Mouse (Mus musculus) forebrain, embryonic 12.5 days (tissue): ENCODE data around the gene Tbc1d22a. TPM values are rescaled to one million over a fixed set of nuclear protein-coding genes. Genes with fewer than 3 reads are reported as not detected.

Source experiments
- ATAC-seq: fragments of 200-750 bp; cut with Nextera tagmentation; 2 replicates; pipeline ENCODE4 v1.8.0; 2017; ENCODE audit warnings: moderate TSS enrichment; ENCODE audit not compliant: low FRiP score
- H3K27ac ChIP-seq: fragments of 300-500 bp; sonication (generic); 2 replicates; pipeline ENCODE4 v1.5.1; 2016; ENCODE audit warnings: mild to moderate bottlenecking
- H3K27me3 ChIP-seq: fragments of 300-500 bp; sonication (generic); 2 replicates; pipeline ENCODE4 v1.6.1; 2016; ENCODE audit warnings: mild to moderate bottlenecking
- H3K36me3 ChIP-seq: fragments of 300-500 bp; sonication (generic); replicated peaks from 2 replicates; pipeline ENCODE4 v1.6.1; 2016; ENCODE audit warnings: mild to moderate bottlenecking
- H3K4me1 ChIP-seq: fragments of 300-500 bp; sonication (generic); 2 replicates; pipeline ENCODE4 v1.6.1; 2016
- H3K4me2 ChIP-seq: fragments of 300-500 bp; sonication (generic); 2 replicates; pipeline ENCODE4 v1.6.1; 2016; ENCODE audit warnings: mild to moderate bottlenecking, moderate library complexity
- H3K4me3 ChIP-seq: fragments of 300-500 bp; sonication (generic); replicated peaks from 2 replicates; pipeline ENCODE4 v1.5.1; 2016; ENCODE audit warnings: mild to moderate bottlenecking
- H3K9ac ChIP-seq: fragments of 300-500 bp; sonication (generic); 2 replicates; pipeline ENCODE4 v1.6.1; 2016; ENCODE audit warnings: mild to moderate bottlenecking
- H3K9me3 ChIP-seq: fragments of 300-500 bp; sonication (generic); 2 replicates; pipeline ENCODE4 v1.6.1; 2016
- WGBS: fragments of 180-500 bp; shearing (Covaris S2); methylation state at CpG from one replicate; pipeline ENCODE4 v1.1.7; 2016; 5-methylcytosine and 5-hydroxymethylcytosine counted together
- polyA plus RNA-seq: library from polyadenylated mRNA; unstranded; fragments of >200 nt; fragmentation: Nextera tagmentation; extraction: Ambion mirVana; gene quantifications from 2 replicates; pipeline ENCODE4 v1.2.1, GENCODE M21; 2016

Tbc1d22a gene
- 9.1 and 9.4 TPM in 2 replicates for polyA plus RNA-seq

DNA sequence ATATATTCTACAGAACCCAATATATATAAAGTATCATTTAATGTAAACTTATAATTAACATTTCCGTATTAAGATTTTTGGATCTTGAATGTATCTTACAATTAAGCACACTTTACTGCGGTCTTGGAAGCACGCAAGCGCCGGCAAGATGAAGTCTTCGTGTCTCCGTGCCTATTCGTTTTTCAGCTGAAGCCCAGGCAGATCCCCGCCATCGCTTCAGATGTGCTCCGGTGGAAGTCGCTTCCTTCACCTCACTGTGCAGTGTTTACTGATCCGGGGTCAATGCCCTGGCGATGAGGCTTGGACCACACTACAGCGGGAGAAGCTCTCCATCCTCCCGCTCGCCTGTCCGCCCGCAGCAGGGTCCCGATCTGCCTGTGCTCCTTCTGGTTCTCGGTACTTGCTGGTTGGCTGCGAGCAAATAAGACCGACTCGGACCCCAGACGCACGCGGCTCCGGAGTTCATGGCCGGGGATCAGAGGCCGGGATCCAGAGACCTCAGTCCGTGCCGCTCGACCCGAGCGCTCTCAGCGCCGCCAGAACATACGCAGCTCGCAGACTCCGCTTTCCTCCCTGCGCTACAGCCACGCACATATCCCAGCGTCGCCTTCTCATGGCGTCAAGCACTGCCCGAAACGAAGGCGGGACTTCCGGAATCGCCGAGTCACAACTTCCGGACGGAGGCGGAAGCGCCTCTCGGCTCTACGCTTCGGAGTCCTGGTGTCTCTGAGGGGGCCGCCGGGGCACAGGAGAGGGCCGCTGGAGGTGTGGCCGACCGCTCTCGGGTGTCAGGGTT is at the start of gene Tbc1d22a:
Tbc1d22a (plus strand) TSS at position 707 of the 796 bp plus-strand sequence.
- peak within 1 kb of the TSS; percentile 78 for H3K4me3 ChIP-seq
- ATAC-seq, result peak; percentile 94
- H3K4me2 ChIP-seq, result peak within 1 kb of the TSS; percentile 99
- peak within 1 kb of the TSS; percentile 86 for H3K9ac ChIP-seq
- WGBS, result under 1% methylated on average over 64 of the region's 64 CpGs
- no peaks in the 10 kb centered on the region for H3K27me3 ChIP-seq
- peaks cover 19% of the 10 kb centered on the region for H3K4me1 ChIP-seq
- no peaks in the 10 kb centered on the region for H3K36me3 ChIP-seq
- H3K9me3 ChIP-seq, result no peaks in the 10 kb centered on the region
- peak within 1 kb of the TSS; percentile 86 for H3K27ac ChIP-seq

DNA sequence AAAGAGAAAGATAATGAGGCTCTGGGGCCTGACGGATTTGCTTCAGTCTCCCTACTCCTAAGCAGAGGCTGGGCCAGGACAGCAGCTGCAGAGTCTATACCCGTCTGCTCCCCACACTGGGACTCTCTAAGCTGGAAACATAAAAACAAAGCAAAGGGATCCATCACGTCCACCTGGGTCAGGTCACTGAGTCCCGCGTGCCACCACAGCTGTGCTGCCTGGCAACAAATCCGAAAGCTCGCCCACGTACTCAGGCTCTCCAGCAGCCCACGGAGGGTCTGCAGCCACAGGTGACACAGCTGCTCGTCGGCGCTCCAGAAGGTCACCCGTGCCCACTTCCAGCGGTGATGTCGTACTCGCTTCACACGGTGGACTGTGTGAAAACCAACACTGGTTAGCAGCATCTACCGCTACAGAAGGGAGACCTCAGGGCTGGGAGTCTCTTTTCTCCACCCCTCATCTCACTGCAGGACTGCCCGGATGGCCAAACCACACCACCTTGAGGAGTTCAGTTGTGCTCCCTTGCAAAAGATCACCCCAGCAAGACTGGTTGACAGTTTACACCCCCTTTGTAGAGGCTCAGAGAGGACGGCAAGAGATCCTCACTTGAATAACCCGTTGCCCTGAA is 49.4 kb upstream of the Tbc1d22a start:
- no peak for ATAC-seq
- Histone ChIP-seq H3K36me3 (peaks cover 17% of the 10 kb centered on the region), H3K27ac (no peak overlapping the region), H3K4me3 (no peak overlapping the region), H3K9ac (no peak overlapping the region), H3K9me3 (no peaks in the 10 kb centered on the region), H3K4me1 (peaks cover 18% of the 10 kb centered on the region), H3K27me3 (no peaks in the 10 kb centered on the region), H3K4me2 (no peak overlapping the region)
- 79% methylated on average over 21 of the region's 21 CpGs for WGBS

DNA sequence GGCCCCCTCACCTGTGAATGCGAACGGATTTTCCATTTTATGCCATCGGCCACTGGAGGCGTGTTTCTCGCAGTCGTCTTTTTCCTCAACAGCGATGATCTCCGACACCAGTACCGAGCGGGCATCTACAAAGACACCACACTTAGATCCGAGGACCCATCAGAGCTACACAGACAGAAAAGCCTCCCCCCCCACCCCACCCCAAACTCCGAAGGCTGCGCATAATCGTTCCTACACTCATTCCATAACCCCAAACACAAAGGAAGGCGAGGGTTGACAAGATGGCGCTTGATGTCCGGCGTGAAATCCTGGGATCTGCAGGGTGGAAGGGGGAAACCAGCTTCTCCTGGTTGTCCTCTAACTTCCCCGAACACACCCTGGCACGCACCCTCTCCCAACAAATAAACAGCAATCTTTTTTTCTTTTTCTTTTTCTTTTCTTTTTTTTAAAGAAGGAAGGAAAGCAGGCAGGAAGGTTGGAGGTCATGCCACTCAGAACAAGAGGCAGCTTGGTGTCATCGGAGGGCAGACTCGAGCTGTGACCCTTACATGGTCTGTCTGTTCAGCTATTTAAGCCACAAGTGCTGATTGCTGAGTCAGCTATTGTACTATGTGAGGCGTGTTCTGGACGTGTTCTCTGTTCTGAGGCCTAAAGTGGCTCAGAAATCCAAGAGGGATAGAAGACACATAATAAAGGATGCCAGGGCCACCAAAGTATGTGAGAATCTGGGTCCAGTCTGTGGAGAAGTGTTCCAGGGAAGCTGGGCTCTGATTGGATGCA is 48.3 kb upstream of the Tbc1d22a start:
- WGBS, result 90% methylated on average over 24 of the region's 24 CpGs
- Histone ChIP-seq H3K9ac (no peak overlapping the region), H3K27me3 (no peaks in the 10 kb centered on the region), H3K4me3 (no peak overlapping the region), H3K4me2 (no peak overlapping the region), H3K4me1 (peaks cover 18% of the 10 kb centered on the region), H3K36me3 (peaks cover 17% of the 10 kb centered on the region), H3K27ac (no peak overlapping the region), H3K9me3 (no peaks in the 10 kb centered on the region)
- ATAC-seq, result no peak

DNA sequence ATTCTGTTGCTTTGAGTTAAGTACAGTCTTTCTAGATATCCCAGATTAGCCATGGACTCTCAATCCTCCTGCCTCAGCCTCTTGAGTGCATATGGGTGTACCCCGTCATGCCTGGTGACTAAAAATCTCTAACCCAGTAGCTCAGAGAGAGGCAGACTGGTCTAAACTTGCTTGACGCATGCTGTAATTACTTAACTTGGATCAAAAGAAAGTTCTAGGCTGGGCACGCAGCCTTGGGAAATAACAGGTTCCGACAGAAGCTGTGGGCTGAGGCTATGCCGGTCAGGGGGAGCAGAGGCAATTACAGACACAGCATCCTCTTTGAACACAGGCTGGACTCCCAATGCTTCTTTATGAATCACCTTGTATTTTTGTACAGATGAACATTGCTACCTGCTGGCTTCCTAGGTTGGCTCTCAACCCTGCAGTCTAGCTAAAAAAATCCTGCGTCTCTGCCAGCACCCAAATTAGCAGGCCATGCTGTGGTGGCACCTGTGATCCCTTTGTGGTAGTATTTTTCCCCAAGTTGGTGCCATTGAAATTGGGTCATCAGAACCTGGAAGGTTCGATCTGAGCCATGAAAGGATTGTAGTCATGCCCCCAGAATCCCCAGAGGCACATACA is 47.1 kb upstream of the Tbc1d22a start:
- no peaks in the 10 kb centered on the region for H3K27me3 ChIP-seq
- no peak overlapping the region for H3K4me2 ChIP-seq
- no peak for ATAC-seq
- WGBS, result 92% methylated on average over 7 of the region's 7 CpGs
- H3K9me3 ChIP-seq, result no peaks in the 10 kb centered on the region
- no peak overlapping the region for H3K27ac ChIP-seq
- no peak overlapping the region for H3K9ac ChIP-seq
- peaks cover 6% of the 10 kb centered on the region; the same call in 1 of the 2 replicates for H3K36me3 ChIP-seq
- no peak overlapping the region for H3K4me3 ChIP-seq
- H3K4me1 ChIP-seq, result peaks cover 20% of the 10 kb centered on the region

DNA sequence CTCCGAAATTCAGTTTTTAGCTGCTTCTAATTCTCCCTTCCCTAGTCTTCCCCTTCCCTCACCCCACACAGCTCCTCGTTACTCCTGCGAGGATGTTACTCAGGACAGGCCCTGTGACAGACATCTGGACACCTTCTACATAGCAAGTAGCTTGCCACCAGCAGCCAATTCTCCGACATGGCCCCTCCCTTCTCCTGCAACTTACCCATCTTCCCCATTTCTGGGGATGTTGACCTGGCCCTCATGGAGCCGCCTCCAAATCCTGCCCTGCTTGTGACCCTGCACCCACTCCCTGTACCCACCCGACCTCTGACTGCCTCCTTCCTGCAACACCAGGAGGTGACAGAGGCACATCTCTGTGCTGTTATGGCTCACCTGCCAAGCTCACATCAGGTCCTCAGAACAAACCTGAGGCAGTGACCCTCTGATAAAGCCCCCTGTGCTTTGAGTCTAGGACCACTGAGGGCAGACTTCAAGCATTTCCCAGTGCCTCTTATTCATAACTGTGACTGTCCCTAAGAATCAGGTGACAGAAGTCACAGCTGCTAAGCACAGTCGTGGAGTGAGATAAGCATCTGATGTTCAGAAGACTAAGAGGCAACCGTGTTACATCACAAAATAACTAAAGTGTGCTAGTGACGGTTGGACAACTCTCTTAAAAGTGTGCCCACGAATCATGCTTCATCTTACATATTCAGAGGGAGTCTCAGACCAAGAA is 46.3 kb upstream of the Tbc1d22a start:
- H3K27ac ChIP-seq, result no peak overlapping the region
- no peak overlapping the region for H3K4me3 ChIP-seq
- H3K27me3 ChIP-seq, result no peaks in the 10 kb centered on the region
- WGBS, result 85% methylated on average over 10 of the region's 10 CpGs
- H3K9ac ChIP-seq, result no peak overlapping the region
- H3K9me3 ChIP-seq, result no peaks in the 10 kb centered on the region
- no peak for ATAC-seq
- no peak overlapping the region for H3K4me2 ChIP-seq
- H3K36me3 ChIP-seq, result peaks cover 5% of the 10 kb centered on the region; the same call in 1 of the 2 replicates
- peaks cover 21% of the 10 kb centered on the region for H3K4me1 ChIP-seq

DNA sequence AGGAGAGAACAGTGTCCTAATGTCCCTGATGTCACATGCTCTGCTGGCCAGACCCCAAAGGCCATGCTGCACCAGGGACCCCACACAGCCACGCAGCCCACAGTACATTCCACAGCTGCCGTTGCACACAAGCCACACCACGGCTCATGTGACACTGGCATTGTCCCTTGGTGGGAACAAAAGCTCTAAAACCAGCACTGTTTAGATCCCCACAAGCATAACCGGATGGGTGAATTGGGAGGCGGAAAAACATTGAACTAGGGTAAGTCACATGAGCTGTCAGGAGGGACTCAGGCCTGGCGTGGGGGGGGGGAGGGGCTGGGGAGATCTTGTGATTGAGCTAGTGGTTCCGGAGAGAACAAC is 45.8 kb upstream of the Tbc1d22a start:
- peak; percentile 36; the same call in 1 of the 2 replicates for ATAC-seq
- Histone ChIP-seq H3K9me3 (no peaks in the 10 kb centered on the region), H3K27ac (no peak overlapping the region), H3K36me3 (peaks cover 5% of the 10 kb centered on the region; the same call in 1 of the 2 replicates), H3K4me1 (peaks cover 26% of the 10 kb centered on the region), H3K27me3 (no peaks in the 10 kb centered on the region), H3K4me3 (no peak overlapping the region), H3K4me2 (no peak overlapping the region), H3K9ac (no peak overlapping the region)
- 33% methylated on average over 7 of the region's 7 CpGs for WGBS

DNA sequence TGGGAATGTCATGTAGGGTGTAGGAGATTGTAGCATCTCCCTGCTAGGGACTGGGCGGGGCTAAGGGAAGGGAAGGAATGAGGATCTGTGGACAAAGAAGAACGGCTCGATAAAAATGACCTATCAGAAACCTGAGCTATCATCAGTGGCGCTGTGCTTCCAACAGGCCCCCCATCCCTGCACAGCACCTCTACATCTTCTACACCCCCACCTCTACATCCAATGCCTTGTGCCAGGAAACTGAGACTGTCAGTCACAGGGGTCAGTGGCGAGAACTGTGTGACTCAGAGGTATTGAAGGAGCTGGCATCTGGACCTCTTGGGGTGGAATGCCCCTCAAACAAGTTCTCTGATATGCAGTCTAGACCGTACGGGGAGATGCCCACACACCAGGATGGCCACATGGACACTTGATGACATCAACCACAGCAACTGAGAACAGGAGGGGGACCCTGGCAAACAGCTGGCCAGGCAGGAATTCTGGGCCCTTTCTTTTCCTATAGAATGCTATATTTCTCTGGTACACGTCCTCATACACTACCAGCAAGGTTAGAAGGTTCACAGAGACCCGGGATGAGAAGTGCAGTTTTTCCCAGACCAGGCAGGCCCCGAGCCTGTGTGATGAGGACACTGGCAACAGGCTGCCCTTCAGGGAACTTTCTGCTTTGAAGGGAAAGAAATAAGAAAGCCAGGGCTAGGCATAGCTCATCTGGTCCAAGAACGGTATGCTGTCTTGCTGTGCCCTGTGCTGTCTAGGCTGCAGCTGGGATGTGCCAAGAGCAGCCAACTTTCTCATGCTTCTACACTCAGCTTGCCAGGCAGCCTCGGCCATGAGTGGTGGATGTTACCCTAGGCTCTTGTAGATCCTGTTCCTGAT is 45.1 kb upstream of the Tbc1d22a start:
- ATAC-seq, result no peak
- Histone ChIP-seq H3K4me1 (peaks cover 33% of the 10 kb centered on the region), H3K27me3 (no peaks in the 10 kb centered on the region), H3K4me3 (no peak overlapping the region), H3K9ac (no peak overlapping the region), H3K4me2 (no peak overlapping the region), H3K36me3 (peaks cover 5% of the 10 kb centered on the region; the same call in 1 of the 2 replicates), H3K9me3 (no peaks in the 10 kb centered on the region), H3K27ac (0 out of 2 replicates have a peak overlapping the region, but pooled peaks have one; percentile 19)
- 86% methylated on average over 12 of the region's 12 CpGs for WGBS

DNA sequence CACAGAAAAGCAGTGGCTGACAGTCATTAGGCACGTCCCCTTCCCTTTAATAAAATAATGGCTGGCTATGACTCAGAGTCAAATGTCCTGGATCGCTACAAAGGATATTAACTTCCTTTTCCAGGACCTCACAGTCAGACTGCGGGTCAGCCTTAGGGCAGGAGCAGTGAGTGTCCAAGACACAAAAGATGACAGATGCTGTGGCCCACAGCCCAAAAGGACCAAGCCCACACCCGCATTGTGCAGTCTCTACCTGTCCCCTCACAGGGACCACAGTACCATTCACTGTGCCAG is 44.5 kb upstream of the Tbc1d22a start:
- Histone ChIP-seq H3K4me2 (no peak overlapping the region), H3K27me3 (no peaks in the 10 kb centered on the region), H3K27ac (no peak overlapping the region), H3K9ac (no peak overlapping the region), H3K4me3 (no peak overlapping the region), H3K9me3 (no peaks in the 10 kb centered on the region), H3K36me3 (0 out of 2 replicates have a peak, but pooled peaks cover under 1% of the 10 kb centered on the region), H3K4me1 (peaks cover 35% of the 10 kb centered on the region)
- ATAC-seq, result no peak
- 86% methylated on average over 4 of the region's 4 CpGs for WGBS

DNA sequence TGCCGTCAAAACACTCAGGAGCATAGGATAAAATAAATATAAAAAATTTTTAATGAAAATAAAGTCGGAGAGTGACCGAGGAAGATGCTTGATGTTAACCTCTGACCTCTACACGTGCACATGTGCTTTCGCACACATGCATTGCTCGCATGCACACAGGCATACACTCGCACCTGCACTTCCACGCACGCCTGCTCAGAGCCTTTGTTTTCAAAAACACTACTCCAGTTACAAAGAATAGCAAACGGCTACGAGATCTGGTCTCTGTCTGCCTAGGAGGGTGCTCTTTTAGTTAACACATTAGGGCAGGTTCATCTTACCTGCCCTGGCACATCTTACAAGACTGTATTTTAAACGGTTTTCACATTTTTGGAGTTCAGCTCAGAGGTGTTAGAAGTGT is 42.9 kb upstream of the Tbc1d22a start:
- Histone ChIP-seq H3K9ac (no peak overlapping the region), H3K27me3 (no peaks in the 10 kb centered on the region), H3K4me1 (peaks cover 35% of the 10 kb centered on the region), H3K36me3 (no peaks in the 10 kb centered on the region), H3K4me2 (no peak overlapping the region), H3K9me3 (no peaks in the 10 kb centered on the region), H3K4me3 (no peak overlapping the region), H3K27ac (no peak overlapping the region)
- 78% methylated on average over 12 of the region's 12 CpGs for WGBS
- ATAC-seq, result no peak

DNA sequence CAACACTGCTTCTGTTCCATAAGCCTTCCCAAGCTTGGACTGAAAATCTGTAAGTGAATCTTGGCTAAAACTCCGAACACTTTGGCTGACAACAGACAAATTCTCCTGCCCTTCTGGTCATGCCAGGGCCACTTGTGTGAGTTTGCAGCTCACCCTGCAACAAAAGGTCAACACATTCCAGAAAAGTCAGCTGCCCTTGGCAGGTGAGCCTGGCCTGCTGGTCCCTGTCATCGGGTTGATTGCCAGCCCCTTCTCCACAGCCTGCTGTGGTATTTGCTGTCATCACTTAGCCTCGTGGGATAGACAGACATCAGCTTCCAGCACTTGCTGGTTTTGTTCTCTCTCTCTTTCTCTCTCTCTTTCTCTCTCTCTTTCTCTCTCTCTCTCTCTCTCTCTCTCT is 42.1 kb upstream of the Tbc1d22a start:
- 76% methylated on average over 3 of the region's 3 CpGs for WGBS
- Histone ChIP-seq H3K27me3 (no peaks in the 10 kb centered on the region), H3K9me3 (no peaks in the 10 kb centered on the region), H3K9ac (no peak overlapping the region), H3K4me1 (peaks cover 35% of the 10 kb centered on the region), H3K27ac (no peak overlapping the region), H3K4me3 (no peak overlapping the region), H3K36me3 (no peaks in the 10 kb centered on the region), H3K4me2 (no peak overlapping the region)
- ATAC-seq, result no peak

DNA sequence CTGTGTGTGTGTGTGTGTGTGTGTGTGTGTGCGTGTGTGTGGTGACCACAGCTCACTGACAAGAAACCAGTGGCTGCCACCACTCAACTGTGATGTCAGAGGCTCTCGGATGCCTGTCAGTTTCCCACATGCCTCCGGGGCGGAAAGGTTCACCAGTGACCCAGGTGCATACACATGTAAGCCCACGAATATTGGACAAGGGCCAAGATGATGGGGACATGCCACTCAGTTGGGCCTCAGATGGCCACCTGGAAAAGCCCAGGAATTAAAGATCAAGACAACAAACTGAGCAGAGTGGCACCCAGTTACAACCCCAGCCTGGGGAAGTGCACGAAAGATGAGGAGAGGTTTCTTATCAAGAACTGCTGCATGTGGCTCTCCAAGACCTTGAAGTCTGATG is 41.7 kb upstream of the Tbc1d22a start:
- H3K27me3 ChIP-seq, result no peaks in the 10 kb centered on the region
- no peak for ATAC-seq
- WGBS, result 81% methylated on average over 6 of the region's 6 CpGs
- H3K27ac ChIP-seq, result no peak overlapping the region
- H3K4me3 ChIP-seq, result no peak overlapping the region
- H3K36me3 ChIP-seq, result no peaks in the 10 kb centered on the region
- no peak overlapping the region for H3K4me2 ChIP-seq
- no peaks in the 10 kb centered on the region for H3K9me3 ChIP-seq
- H3K4me1 ChIP-seq, result peaks cover 35% of the 10 kb centered on the region
- H3K9ac ChIP-seq, result no peak overlapping the region
